Mouse (Mus musculus) adrenal gland (tissue): Measurements from ENCODE around the gene 4930404N11Rik.

ENCODE experiments used
- intact Hi-C: fragments of 180-260 bp; cut with DNase I; formaldehyde crosslinking; loops from one replicate; pipeline ENCODE4 v1.15.1; 2025

4930404N11Rik gene

GRCm38 (mm10) chr10:81356991-81357844 is 8.4 kb downstream of the 4930404N11Rik start, which contains the start of gene Mfsd12:
TSS of gene Mfsd12 (plus strand) at chr10:81357491.
- intact Hi-C loops: no loop called here

- intact Hi-C loops: no loop called here
Observed at GRCm38 (mm10) chr10:81356352-81356990, 9.1 kb downstream of the 4930404N11Rik start.

GRCm38 (mm10) chr10:81355533-81355932 is 10.1 kb downstream of the 4930404N11Rik start:
- intact Hi-C loops: no loop called here

- intact Hi-C loops: no loop called here
Observed at GRCm38 (mm10) chr10:81354738-81355477, 10.7 kb downstream of the 4930404N11Rik start.

GRCm38 (mm10) chr10:81351678-81352291 is 13.8 kb downstream of the 4930404N11Rik start:
- intact Hi-C loops: no loop called here

GRCm38 (mm10) chr10:81350351-81351063 is 15.1 kb downstream of the 4930404N11Rik start, which contains the start of gene Hmg20b:
TSS of gene Hmg20b (minus strand) at chr10:81350480.
- intact Hi-C loops: no loop called here

- intact Hi-C loops: no loop called here
Observed at GRCm38 (mm10) chr10:81349961-81350350, 15.7 kb downstream of the 4930404N11Rik start.

- intact Hi-C loops: no loop called here
Observed at GRCm38 (mm10) chr10:81349146-81349545, 16.5 kb downstream of the 4930404N11Rik start.

- intact Hi-C loops: no loop called here
Observed at GRCm38 (mm10) chr10:81346453-81347067, 19.1 kb downstream of the 4930404N11Rik start.

- intact Hi-C loops: no loop called here
Observed at GRCm38 (mm10) chr10:81345162-81345534, 20.5 kb downstream of the 4930404N11Rik start.

GRCm38 (mm10) chr10:81344421-81345161 is 21.0 kb downstream of the 4930404N11Rik start:
- intact Hi-C loops: loop anchor here (5.0 kb wide), 1 partner anchor 52 kb away; the partner anchor contains the start of genes Pip5k1c and Tjp3

GRCm38 (mm10) chr10:81342686-81343505 is 22.7 kb downstream of the 4930404N11Rik start, which contains the start of gene Gipc3:
TSS of gene Gipc3 (minus strand) at chr10:81343266.
- intact Hi-C loops: loop anchor here (5.0 kb wide), 1 partner anchor 51 kb away; the partner anchor contains the start of genes Pip5k1c and Tjp3

- intact Hi-C loops: loop anchor here (5.0 kb wide), 1 partner anchor 49 kb away; the partner anchor contains the start of genes Pip5k1c and Tjp3
Observed at GRCm38 (mm10) chr10:81341333-81341949, 24.2 kb downstream of the 4930404N11Rik start.

- intact Hi-C loops: loop anchor here (5.0 kb wide), 1 partner anchor 48 kb away; the partner anchor contains the start of genes Pip5k1c and Tjp3
Observed at GRCm38 (mm10) chr10:81340551-81341332, 24.9 kb downstream of the 4930404N11Rik start.

- intact Hi-C loops: no loop called here
Observed at GRCm38 (mm10) chr10:81336558-81336957, 29.1 kb downstream of the 4930404N11Rik start.

- intact Hi-C loops: no loop called here
Observed at GRCm38 (mm10) chr10:81335393-81336340, 29.9 kb downstream of the 4930404N11Rik start.
